Mouse (Mus musculus) forebrain, postnatal 0 days (tissue): ENCODE measurements around the gene Slc35d2. TPM values are rescaled to one million over a fixed set of nuclear protein-coding genes. Genes with fewer than 3 reads are reported as not detected.

ENCODE experiments used
- ATAC-seq: fragments of 200-750 bp; cut with Nextera tagmentation; 2 replicates; pipeline ENCODE4 v1.8.0; 2017; ENCODE audit warnings: mild to moderate bottlenecking, moderate library complexity
- DNase-seq: peaks from one replicate; pipeline ENCODE4 v3.0.0-alpha.2; 2015
- H3K27ac ChIP-seq: fragments of 300-500 bp; sonication (generic); 2 replicates; pipeline ENCODE4 v1.5.1; 2014; ENCODE audit warnings: low read depth, mild to moderate bottlenecking, antibody characterized with exemption, low read length, moderate library complexity, mixed read lengths
- H3K27me3 ChIP-seq: fragments of 300-500 bp; sonication (generic); 2 replicates; pipeline ENCODE4 v1.6.1; 2014; ENCODE audit warnings: mild to moderate bottlenecking, low read length, mixed read lengths; ENCODE audit not compliant: insufficient read depth
- H3K36me3 ChIP-seq: fragments of 300-500 bp; sonication (generic); 2 replicates; pipeline ENCODE4 v1.6.1; 2014; ENCODE audit warnings: mild to moderate bottlenecking, moderate library complexity; ENCODE audit not compliant: insufficient read depth
- H3K4me1 ChIP-seq: fragments of 300-500 bp; sonication (generic); 2 replicates; pipeline ENCODE4 v1.6.1; 2014; ENCODE audit warnings: antibody characterized with exemption; ENCODE audit not compliant: insufficient read depth
- H3K4me2 ChIP-seq: fragments of 300-500 bp; sonication (generic); 2 replicates; pipeline ENCODE4 v1.6.1; 2014; ENCODE audit warnings: low read depth, mild to moderate bottlenecking, moderate library complexity
- H3K4me3 ChIP-seq: fragments of 300-500 bp; sonication (generic); 2 replicates; pipeline ENCODE4 v1.5.1; 2014; ENCODE audit warnings: low read depth, low read length, mixed read lengths
- H3K9ac ChIP-seq: fragments of 300-500 bp; sonication (generic); 2 replicates; pipeline ENCODE4 v1.6.1; 2014; ENCODE audit warnings: mild to moderate bottlenecking
- H3K9me3 ChIP-seq: fragments of 300-500 bp; sonication (generic); 2 replicates; pipeline ENCODE4 v1.6.1; 2016; ENCODE audit warnings: low read length
- CTCF ChIP-seq: sonication (generic); IDR thresholded peaks from 2 replicates; pipeline ENCODE4 v1.5.1; 2016; ENCODE audit warnings: antibody characterized with exemption, control low read depth, low read depth
- WGBS: fragments of 180-500 bp; shearing (Covaris S2); extraction: QIAGEN DNeasy Blood & Tissue Kit; methylation state at CpG from one replicate; pipeline ENCODE4 v1.1.7; 2014; 5-methylcytosine and 5-hydroxymethylcytosine counted together
- polyA plus RNA-seq: library from polyadenylated mRNA; unstranded; fragments of >200 nt; fragmentation: Nextera tagmentation; extraction: Ambion mirVana; gene quantifications from 2 replicates; pipeline ENCODE4 v1.2.1, GENCODE M21; 2015
- total RNA-seq: library from RNA; depleted of rRNA; stranded (reverse); fragments of >200 nt; gene quantifications from 2 replicates; pipeline ENCODE4 v1.2.3, GENCODE M21; 2014; rRNA removed

Gene Slc35d2
- total RNA-seq: 1.4 and 2.6 TPM in 2 replicates
- 1.0 and 1.5 TPM in 2 replicates for polyA plus RNA-seq

DNA sequence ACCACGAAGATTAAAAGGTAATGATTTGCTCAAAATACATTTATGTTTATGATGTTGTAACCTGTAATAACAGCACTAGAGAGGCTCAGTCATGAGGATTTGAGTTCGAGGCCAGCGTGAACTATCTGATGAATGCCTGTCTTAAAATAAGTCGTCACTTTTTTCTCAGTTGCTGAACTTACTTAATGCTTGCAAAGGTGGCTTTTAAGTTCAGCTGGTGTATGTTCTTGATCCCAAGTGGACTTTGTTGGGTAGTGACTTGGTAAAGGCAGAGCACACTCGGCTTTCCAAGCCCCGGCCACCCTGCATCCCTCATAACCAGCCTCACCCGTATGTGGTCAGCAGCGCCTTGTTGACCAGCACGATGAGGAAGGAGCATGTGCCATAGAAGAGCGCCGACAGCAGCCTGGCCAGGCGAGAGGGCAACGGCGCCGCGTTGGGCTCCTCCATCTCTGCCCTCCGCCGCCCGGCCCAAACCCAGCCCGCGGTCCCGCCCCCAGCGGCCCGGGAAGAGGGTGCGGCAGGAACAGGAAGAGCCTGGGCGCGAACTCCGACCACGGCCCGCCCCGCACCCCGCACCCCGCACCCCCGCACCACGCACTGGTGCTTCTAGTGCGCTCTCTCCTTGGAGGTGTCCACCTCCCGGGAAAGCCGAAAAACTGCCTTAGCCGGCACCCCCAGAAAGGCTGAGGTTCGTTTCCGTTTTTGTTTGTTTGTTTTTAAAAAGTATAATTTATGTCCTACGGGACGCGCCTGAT is at the start of gene Slc35d2:
Slc35d2 (minus strand) TSS at position 511 of the 758 bp plus-strand sequence.
- DNase-seq: no peak
- TF ChIP-seq CTCF: no peak
- WGBS: 11% methylated on average over 39 of the region's 44 CpGs

GRCm38 (mm10) chr13:64178000-64178399 is 48.8 kb upstream of the Slc35d2 start:
- Histone ChIP-seq H3K4me3 (no peak overlapping the region), H3K27me3 (no peaks in the 10 kb centered on the region), H3K27ac (no peak overlapping the region), H3K4me2 (no peak overlapping the region), H3K9me3 (no peaks in the 10 kb centered on the region), H3K4me1 (no peaks in the 10 kb centered on the region), H3K36me3 (peaks cover 17% of the 10 kb centered on the region), H3K9ac (no peak overlapping the region)
- no peak for TF ChIP-seq CTCF
- DNase-seq (no peak), ATAC-seq (no peak)
- 84% methylated on average over 7 of the region's 7 CpGs for WGBS

More for the DNA sequence above, at the start of gene Slc35d2:
- Histone ChIP-seq H3K9me3 (no peaks in the 10 kb centered on the region), H3K9ac (peak within 1 kb of the TSS; percentile 50), H3K27ac (no peak within 1 kb of the TSS), H3K27me3 (no peaks in the 10 kb centered on the region), H3K36me3 (no peaks in the 10 kb centered on the region), H3K4me2 (peak within 1 kb of the TSS; percentile 84), H3K4me1 (no peaks in the 10 kb centered on the region), H3K4me3 (peak within 1 kb of the TSS; percentile 46)
- ATAC-seq: peak; percentile 66

GRCm38 (mm10) chr13:64169746-64170145 is 40.6 kb upstream of the Slc35d2 start:
- Histone ChIP-seq H3K4me2 (no peak overlapping the region), H3K9ac (no peak overlapping the region), H3K4me3 (no peak overlapping the region), H3K36me3 (peaks cover 15% of the 10 kb centered on the region; the same call in 1 of the 2 replicates), H3K9me3 (peaks cover 38% of the 10 kb centered on the region), H3K27me3 (no peaks in the 10 kb centered on the region), H3K27ac (no peak overlapping the region), H3K4me1 (no peaks in the 10 kb centered on the region)
- DNase-seq (peak; percentile 11), ATAC-seq (no peak)
- WGBS: 99% methylated on average over 25 of the region's 25 CpGs
- TF ChIP-seq CTCF: no peak

GRCm38 (mm10) chr13:64163147-64163715 is 34.1 kb upstream of the Slc35d2 start:
- Histone ChIP-seq H3K9ac (peak overlapping the region; percentile 85), H3K4me3 (peak overlapping the region; percentile 78), H3K27me3 (no peaks in the 10 kb centered on the region), H3K4me1 (no peaks in the 10 kb centered on the region), H3K36me3 (no peaks in the 10 kb centered on the region), H3K4me2 (peak overlapping the region; percentile 98), H3K9me3 (peaks cover 6% of the 10 kb centered on the region), H3K27ac (no peak overlapping the region)
- no peak for TF ChIP-seq CTCF
- 35% methylated on average over 13 of the region's 13 CpGs for WGBS
- peak; percentile 2 for DNase-seq
- no peak for ATAC-seq

GRCm38 (mm10) chr13:64162626-64163025 is 33.5 kb upstream of the Slc35d2 start:
- Histone ChIP-seq H3K9ac (peak overlapping the region; percentile 85), H3K4me1 (no peaks in the 10 kb centered on the region), H3K4me3 (peak overlapping the region; percentile 78), H3K9me3 (peaks cover 4% of the 10 kb centered on the region; the same call in 1 of the 2 replicates), H3K36me3 (no peaks in the 10 kb centered on the region), H3K4me2 (peak overlapping the region; percentile 98), H3K27me3 (no peaks in the 10 kb centered on the region), H3K27ac (no peak overlapping the region)
- WGBS: 1% methylated on average over 14 of the region's 14 CpGs
- no peak for ATAC-seq
- no peak for TF ChIP-seq CTCF
- peak; percentile 31 for DNase-seq

GRCm38 (mm10) chr13:64161916-64162611 is 32.9 kb upstream of the Slc35d2 start:
- peak; percentile 47 for ATAC-seq
- H3K9me3 ChIP-seq: no peaks in the 10 kb centered on the region
- H3K4me1 ChIP-seq: no peaks in the 10 kb centered on the region
- H3K27ac ChIP-seq: peak overlapping the region; percentile 85
- TF ChIP-seq CTCF: no peak
- 2% methylated on average over 63 of the region's 71 CpGs for WGBS
- peak overlapping the region; percentile 85 for H3K9ac ChIP-seq
- H3K4me2 ChIP-seq: peak overlapping the region; percentile 98
- H3K36me3 ChIP-seq: no peaks in the 10 kb centered on the region
- no peak for DNase-seq
- H3K4me3 ChIP-seq: peak overlapping the region; percentile 78
- peaks cover under 1% of the 10 kb centered on the region; the same call in 1 of the 2 replicates for H3K27me3 ChIP-seq
